Comparison of ENCODE assay signal across 27 mouse cellular contexts in genomic region chr13:119716105-119716504, GRCm38 (mm10). TPM values are rescaled to one million over a fixed set of nuclear protein-coding genes. Genes with fewer than 3 reads are reported as not detected.
"Had no signal": no experiment of that assay in that cellular context is flagged by ENCODE, and none has a peak within 500 bp of the region (broad histone marks: within the 10 kb centered on the region; RNA-seq: fewer than 3 reads in every experiment).

No protein-coding gene starts in this region.

- DNase-seq: cerebellum, adult 9-10 months; cerebellum, adult 9-11 months; cerebellum, postnatal 10 days; cerebellum, postnatal 14 days; cerebellum, postnatal 25 days; cerebellum, postnatal 36 days; embryo, embryonic 11 days; forebrain, postnatal 0 days; gastrocnemius, adult 2 months; gastrocnemius, postnatal 10 days; gastrocnemius, postnatal 14 days; gastrocnemius, postnatal 25 days; gastrocnemius, postnatal 36 days; heart, adult 11 months; heart, adult 18-20 months; heart, adult 2 months had no signal

- H3K9me3 ChIP-seq: embryonic facial prominence, embryonic 10.5 days; embryonic facial prominence, embryonic 12.5 days; embryonic facial prominence, embryonic 13.5 days; embryonic facial prominence, embryonic 15.5 days; forebrain, embryonic 10.5 days; forebrain, embryonic 12.5 days; forebrain, embryonic 13.5 days; forebrain, embryonic 15.5 days had no signal

- H3K36me3 ChIP-seq: embryonic facial prominence, embryonic 13.5 days had no signal

- H3K4me2 ChIP-seq: embryonic facial prominence, embryonic 12.5 days; embryonic facial prominence, embryonic 13.5 days; embryonic facial prominence, embryonic 15.5 days; forebrain, embryonic 12.5 days; forebrain, embryonic 13.5 days; forebrain, embryonic 15.5 days had no signal

- H3K27me3 ChIP-seq: embryonic facial prominence, embryonic 12.5 days; embryonic facial prominence, embryonic 13.5 days; embryonic facial prominence, embryonic 15.5 days; forebrain, embryonic 12.5 days; forebrain, embryonic 13.5 days; forebrain, embryonic 15.5 days had no signal

- H3K27ac ChIP-seq: embryonic facial prominence, embryonic 10.5 days; embryonic facial prominence, embryonic 12.5 days; embryonic facial prominence, embryonic 13.5 days; embryonic facial prominence, embryonic 15.5 days; forebrain, embryonic 10.5 days; forebrain, embryonic 12.5 days; forebrain, embryonic 13.5 days; forebrain, embryonic 15.5 days; gastrocnemius, adult 2 months; heart, adult 2 months had no signal

- H3K4me3 ChIP-seq: embryonic facial prominence, embryonic 10.5 days; embryonic facial prominence, embryonic 12.5 days; embryonic facial prominence, embryonic 13.5 days; embryonic facial prominence, embryonic 15.5 days; erythroblast, embryonic 14.5 days; forebrain, embryonic 10.5 days; forebrain, embryonic 12.5 days; forebrain, embryonic 13.5 days; forebrain, embryonic 15.5 days; gastrocnemius, adult 2 months; heart, adult 2 months had no signal

- ATAC-seq: forebrain, embryonic 13.5 days; forebrain, embryonic 14.5 days; forebrain, embryonic 15.5 days; forebrain, embryonic 16.5 days; forebrain, postnatal 0 days had no signal

- H3K4me1 ChIP-seq: embryonic facial prominence, embryonic 10.5 days; embryonic facial prominence, embryonic 12.5 days; embryonic facial prominence, embryonic 13.5 days; embryonic facial prominence, embryonic 15.5 days; forebrain, embryonic 10.5 days; forebrain, embryonic 12.5 days; forebrain, embryonic 13.5 days; forebrain, embryonic 15.5 days had no signal

- H3K9ac ChIP-seq: embryonic facial prominence, embryonic 12.5 days; embryonic facial prominence, embryonic 13.5 days; embryonic facial prominence, embryonic 15.5 days; forebrain, embryonic 12.5 days; forebrain, embryonic 13.5 days; forebrain, embryonic 15.5 days; forebrain, postnatal 0 days had no signal

RNA-seq across cellular contexts. Expression of gene Nim1k, which starts 39.6 kb away (rescaled TPM):
- polyA plus RNA-seq: erythroblast, embryonic 14.5 days had no signal
